Mouse (Mus musculus) left cerebral cortex, postnatal 10 days (tissue): ENCODE data around the gene Emsy. TPM values are rescaled to one million over a fixed set of nuclear protein-coding genes. Genes with fewer than 3 reads are reported as not detected.
A peak's percentile ranks its signal among the peaks of the same experiment; 100 is the strongest.

Experiments
- DNase-seq, 2 experiments: peaks; one replicate each; pipeline ENCODE4 v3.0.0; 2021 to 2022; ENCODE audit warnings: low spot score in 2 of 2, mixed read lengths in 1 of 2; ENCODE audit errors: extremely low spot score in 1 of 2
- intact Hi-C: fragments of 180-260 bp; cut with DNase I; formaldehyde crosslinking; loops from one replicate; pipeline ENCODE4 v1.15.1; 2025
- total RNA-seq, 2 experiments: library from RNA; stranded (reverse); gene quantifications; 2 replicates each; pipeline ENCODE4 v1.2.3; 2021

Gene Emsy
- total RNA-seq, 2 experiments from 2014 or later: 57.1 to 57.2 TPM

- peak in 1 of 2 experiments; percentile 31 for DNase-seq
- intact Hi-C loops: no loop called here
These were observed 15.8 kb upstream of the Emsy start for GRCm38 (mm10) chr7:98672241-98672955.

GRCm38 (mm10) chr7:98671416-98671815 is 14.8 kb upstream of the Emsy start:
- intact Hi-C loops: no loop called here
- DNase-seq: no peak

GRCm38 (mm10) chr7:98670831-98671230 is 14.2 kb upstream of the Emsy start:
- intact Hi-C loops: no loop called here
- DNase-seq: no peak

GRCm38 (mm10) chr7:98667956-98668746 is 11.6 kb upstream of the Emsy start:
- no peak for DNase-seq
- intact Hi-C loops: no loop called here

GRCm38 (mm10) chr7:98665726-98666125 is 9.1 kb upstream of the Emsy start:
- no peak for DNase-seq
- intact Hi-C loops: no loop called here

- intact Hi-C loops: no loop called here
- no peak for DNase-seq
These were observed 8.6 kb upstream of the Emsy start for GRCm38 (mm10) chr7:98665166-98665565.

GRCm38 (mm10) chr7:98655681-98656530 is 677 bp downstream of the Emsy start:
- DNase-seq: peak; percentile 79 to 92
- intact Hi-C loops: loop anchor here (5.0 kb wide), 1 partner anchor 46 kb away; the partner anchor contains the start of gene Thap12

GRCm38 (mm10) chr7:98651651-98652050 is 4.9 kb downstream of the Emsy start:
- intact Hi-C loops: no loop called here
- DNase-seq: no peak

- intact Hi-C loops: no loop called here
- no peak for DNase-seq
These were observed 12.3 kb downstream of the Emsy start for GRCm38 (mm10) chr7:98644238-98644637.

- intact Hi-C loops: no loop called here
- no peak for DNase-seq
These were observed 20.0 kb downstream of the Emsy start for GRCm38 (mm10) chr7:98636607-98637006.

GRCm38 (mm10) chr7:98633032-98633431 is 23.6 kb downstream of the Emsy start:
- intact Hi-C loops: no loop called here
- no peak for DNase-seq

GRCm38 (mm10) chr7:98629947-98630346 is 26.6 kb downstream of the Emsy start:
- intact Hi-C loops: no loop called here
- DNase-seq: no peak

- no peak for DNase-seq
- intact Hi-C loops: no loop called here
These were observed 38.8 kb downstream of the Emsy start for GRCm38 (mm10) chr7:98617739-98618138.

- intact Hi-C loops: no loop called here
- no peak for DNase-seq
These were observed 43.6 kb downstream of the Emsy start for GRCm38 (mm10) chr7:98612936-98613335.

- intact Hi-C loops: loop anchor here (5.0 kb wide), 1 partner anchor 126 kb away; no protein-coding TSS in a partner anchor
- no peak for DNase-seq
These were observed 48.1 kb downstream of the Emsy start for GRCm38 (mm10) chr7:98608520-98608919.

GRCm38 (mm10) chr7:98607158-98607557 is 49.4 kb downstream of the Emsy start:
- DNase-seq: no peak
- intact Hi-C loops: loop anchor here (5.0 kb wide), 1 partner anchor 125 kb away; no protein-coding TSS in a partner anchor

- intact Hi-C loops: no loop called here
- no peak for DNase-seq
These were observed 54.9 kb downstream of the Emsy start for GRCm38 (mm10) chr7:98601715-98602114.

- intact Hi-C loops: no loop called here
- DNase-seq: no peak
These were observed 59.2 kb downstream of the Emsy start for GRCm38 (mm10) chr7:98597402-98597801.

GRCm38 (mm10) chr7:98594731-98595130 is 61.9 kb downstream of the Emsy start:
- no peak for DNase-seq
- intact Hi-C loops: no loop called here
